ENCODE assay signal across 14 mouse cellular contexts in the genomic region with DNA sequence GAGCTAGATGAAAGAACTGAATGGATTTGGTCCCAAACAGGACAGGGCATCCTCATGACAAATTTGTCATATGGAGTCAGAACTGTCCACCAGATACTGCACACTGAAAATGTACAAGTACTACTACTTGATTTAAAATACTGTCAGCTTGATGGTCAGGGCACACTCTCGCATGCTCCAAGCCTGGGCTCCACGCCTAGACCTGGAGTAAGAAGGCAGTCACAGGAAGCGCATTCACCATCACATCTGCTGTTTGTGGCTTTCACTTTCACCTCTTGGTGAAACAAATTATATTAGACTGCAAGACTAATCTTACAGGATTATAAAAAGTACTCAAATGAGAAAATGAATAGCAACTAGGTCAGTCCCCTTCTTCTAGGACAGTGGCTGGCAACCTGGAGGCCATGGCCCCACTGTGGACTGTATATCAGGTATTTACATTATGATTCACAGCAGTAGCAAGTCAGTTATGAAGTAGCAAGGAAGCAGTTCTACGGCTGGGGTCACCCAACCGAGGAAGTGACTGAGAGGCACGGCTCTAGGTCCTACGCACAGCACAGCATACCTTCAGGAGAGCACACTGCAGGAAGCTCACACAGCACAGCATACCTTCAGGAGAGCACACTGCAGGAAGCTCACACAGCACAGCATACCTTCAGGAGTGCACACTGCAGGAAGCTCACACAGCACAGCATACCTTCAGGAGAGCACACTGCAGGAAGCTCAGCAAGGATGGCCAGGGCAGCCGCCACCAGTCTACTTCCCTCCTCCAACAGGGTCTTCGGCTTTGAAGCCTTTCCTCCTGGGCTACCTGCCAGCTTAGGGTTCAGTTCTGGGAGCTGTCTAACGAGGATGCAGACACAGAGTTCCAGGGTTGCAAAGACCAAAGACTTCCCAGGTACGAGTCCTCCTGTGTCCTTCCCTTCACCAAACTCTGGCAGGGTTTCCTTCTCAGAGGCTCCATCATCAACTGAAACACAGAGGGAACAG. TPM values are rescaled to one million over a fixed set of nuclear protein-coding genes. Genes with fewer than 3 reads are reported as not detected.
DNase-seq lines count a peak whose midpoint lies in the region; ATAC-seq and TF ChIP-seq lines count a peak whose summit lies in the region.
"Had no signal": no experiment of that assay in that cellular context is flagged by ENCODE, and none has a peak within 500 bp of the region (broad histone marks: within the 10 kb centered on the region; RNA-seq: fewer than 3 reads in every experiment).

No protein-coding gene starts in this region.

- no peaks in the 10 kb centered on the region for H3K27me3 ChIP-seq in kidney, postnatal 0 days (ENCODE audit: insufficient read depth, low read length)
- H3K27me3 ChIP-seq in stomach, embryonic 16.5 days (ENCODE audit: control insufficient read depth, insufficient read depth, low read length): no peaks in the 10 kb centered on the region
- H3K27me3 ChIP-seq in forebrain, embryonic 16.5 days (replicated peaks; ENCODE audit: control insufficient read depth, insufficient read depth, low read length): no peaks in the 10 kb centered on the region
- H3K27me3 ChIP-seq in hindbrain, embryonic 12.5 days: no peaks in the 10 kb centered on the region
- H3K27me3 ChIP-seq: forebrain, embryonic 13.5 days; neural tube, embryonic 12.5 days had no signal

- 0 out of 2 replicates have a peak overlapping the region, but pooled peaks have one; percentile 18 for H3K9ac ChIP-seq in kidney, postnatal 0 days (ENCODE audit: low read depth, low read length)
- H3K9ac ChIP-seq in stomach, embryonic 16.5 days (ENCODE audit: low read length): no peak overlapping the region
- H3K9ac ChIP-seq in forebrain, embryonic 16.5 days (replicated peaks; ENCODE audit: low read depth, low read length): no peak overlapping the region
- H3K9ac ChIP-seq in hindbrain, embryonic 12.5 days: no peak overlapping the region
- H3K9ac ChIP-seq: forebrain, embryonic 13.5 days; neural tube, embryonic 12.5 days had no signal

- WGBS in kidney, postnatal 0 days: 70% methylated on average over 11 of the region's 11 CpGs
- 75% methylated on average over 11 of the region's 11 CpGs for WGBS in stomach, embryonic 16.5 days
- 72% methylated on average over 11 of the region's 11 CpGs for WGBS in forebrain, embryonic 16.5 days
- 83% methylated on average over 11 of the region's 11 CpGs for WGBS in hindbrain, embryonic 12.5 days

- intact Hi-C loops in left cerebral cortex, postnatal 14 days (cut with DNase I): no loop called here

- H3K27ac ChIP-seq in kidney, postnatal 0 days: no peak overlapping the region
- H3K27ac ChIP-seq in stomach, embryonic 16.5 days (ENCODE audit: low read length): no peak overlapping the region; the same call in 1 of the 2 replicates
- no peak overlapping the region for H3K27ac ChIP-seq in forebrain, embryonic 16.5 days (ENCODE audit: low read length)
- no peak overlapping the region for H3K27ac ChIP-seq in hindbrain, embryonic 12.5 days
- H3K27ac ChIP-seq: embryonic facial prominence, embryonic 10.5 days; forebrain, embryonic 13.5 days; heart, embryonic 10.5 days; layer of hippocampus, adult 2 months; neural tube, embryonic 12.5 days had no signal

- H3K4me1 ChIP-seq in kidney, postnatal 0 days (replicated peaks; ENCODE audit: insufficient read depth, low read length): no peaks in the 10 kb centered on the region
- H3K4me1 ChIP-seq in stomach, embryonic 16.5 days (ENCODE audit: control insufficient read depth, insufficient read depth, low read length): no peaks in the 10 kb centered on the region
- H3K4me1 ChIP-seq in forebrain, embryonic 16.5 days (replicated peaks; ENCODE audit: control insufficient read depth, insufficient read depth, low read length): no peaks in the 10 kb centered on the region
- H3K4me1 ChIP-seq in hindbrain, embryonic 12.5 days: no peaks in the 10 kb centered on the region
- H3K4me1 ChIP-seq: embryonic facial prominence, embryonic 10.5 days; forebrain, embryonic 13.5 days; heart, embryonic 10.5 days; neural tube, embryonic 12.5 days had no signal

- TF ChIP-seq CTCF in kidney, postnatal 0 days (IDR thresholded peaks at IDR 0.05; ENCODE audit: low read depth): no peak

- DNase-seq in kidney, postnatal 0 days (ENCODE audit: low spot score): no peak
- no peak for DNase-seq in kidney, adult 18-20 months
- peak; percentile 72 for DNase-seq in CD4-positive, CD25-positive, alpha-beta regulatory T cell, adult 2 months (ENCODE audit: low read depth, low spot score)
- DNase-seq in left cerebral cortex, postnatal 14 days (ENCODE audit: low spot score in 2 of 2): no peak
- DNase-seq: cerebellum, adult 11 months had no signal

- no peak overlapping the region for H3K4me3 ChIP-seq in kidney, postnatal 0 days (replicated peaks; ENCODE audit: low read depth, low read length)
- H3K4me3 ChIP-seq in stomach, embryonic 16.5 days (replicated peaks; ENCODE audit: low read length): no peak overlapping the region
- no peak overlapping the region for H3K4me3 ChIP-seq in forebrain, embryonic 16.5 days (replicated peaks; ENCODE audit: low read length)
- H3K4me3 ChIP-seq in hindbrain, embryonic 12.5 days: no peak overlapping the region
- H3K4me3 ChIP-seq: embryonic facial prominence, embryonic 10.5 days; forebrain, embryonic 13.5 days; heart, embryonic 10.5 days; layer of hippocampus, adult 2 months; neural tube, embryonic 12.5 days had no signal

- no peaks in the 10 kb centered on the region for H3K9me3 ChIP-seq in kidney, postnatal 0 days (replicated peaks; ENCODE audit: low read length)
- no peaks in the 10 kb centered on the region for H3K9me3 ChIP-seq in stomach, embryonic 16.5 days (replicated peaks; ENCODE audit: control insufficient read depth, low read length)
- no peaks in the 10 kb centered on the region for H3K9me3 ChIP-seq in forebrain, embryonic 16.5 days (ENCODE audit: control insufficient read depth, low read length)
- no peaks in the 10 kb centered on the region for H3K9me3 ChIP-seq in hindbrain, embryonic 12.5 days (replicated peaks)
- H3K9me3 ChIP-seq: embryonic facial prominence, embryonic 10.5 days; forebrain, embryonic 13.5 days; heart, embryonic 10.5 days; neural tube, embryonic 12.5 days had no signal

- H3K4me2 ChIP-seq in kidney, postnatal 0 days (ENCODE audit: low read length): no peak overlapping the region
- H3K4me2 ChIP-seq in stomach, embryonic 16.5 days (ENCODE audit: low read depth, low read length): no peak overlapping the region
- H3K4me2 ChIP-seq in forebrain, embryonic 16.5 days (ENCODE audit: low read length): no peak overlapping the region
- H3K4me2 ChIP-seq in hindbrain, embryonic 12.5 days (replicated peaks): no peak overlapping the region
- H3K4me2 ChIP-seq: forebrain, embryonic 13.5 days; neural tube, embryonic 12.5 days had no signal

- ATAC-seq in kidney, postnatal 0 days (replicated peaks; ENCODE audit: low FRiP score, low read depth): peak; percentile 63; the same call in 1 of the 2 replicates
- peak; percentile 74 to 80 for ATAC-seq in hematopoietic stem cell, adult 5-6 weeks (replicated peaks in 1 of 2; ENCODE audit: insufficient read depth in 1 of 2, low FRiP score in 2 of 2, low TSS enrichment in 1 of 2, low read depth in 1 of 2, poor library complexity in 2 of 2, severe bottlenecking in 2 of 2)
- ATAC-seq in stomach, embryonic 16.5 days (ENCODE audit: insufficient read depth, low FRiP score): peak; percentile 14; the same call in 1 of the 2 replicates
- ATAC-seq in forebrain, embryonic 16.5 days: no peak
- ATAC-seq in hindbrain, embryonic 12.5 days (ENCODE audit: low FRiP score): no peak
- ATAC-seq: forebrain, embryonic 13.5 days had no signal

- 0 out of 2 replicates have a peak, but pooled peaks cover 20% of the 10 kb centered on the region for H3K36me3 ChIP-seq in kidney, postnatal 0 days (ENCODE audit: insufficient read depth, low read length)
- 0 out of 2 replicates have a peak, but pooled peaks cover 10% of the 10 kb centered on the region for H3K36me3 ChIP-seq in stomach, embryonic 16.5 days (ENCODE audit: control insufficient read depth, insufficient read depth, low read length)
- no peaks in the 10 kb centered on the region; the same call in 1 of the 2 replicates for H3K36me3 ChIP-seq in forebrain, embryonic 16.5 days (ENCODE audit: control insufficient read depth, insufficient read depth)
- peaks cover 29% of the 10 kb centered on the region for H3K36me3 ChIP-seq in hindbrain, embryonic 12.5 days

RNA-seq across cellular contexts. Expression of gene Hectd1, which starts 58.3 kb away (rescaled TPM):
- 28.1 and 30.9 TPM in 2 replicates for polyA plus RNA-seq in kidney, postnatal 0 days (2015; fragmentation: Nextera tagmentation; extraction: Ambion mirVana)
- total RNA-seq in hematopoietic stem cell, adult 5-6 weeks (2017): 139 and 151 TPM in 2 replicates
- polyA plus RNA-seq in stomach, embryonic 16.5 days (2015; fragmentation: Nextera tagmentation; extraction: Ambion mirVana): 36.7 and 37.4 TPM in 2 replicates
- 39.4 and 41.7 TPM in 2 replicates for polyA plus RNA-seq in forebrain, embryonic 16.5 days (2015; fragmentation: Nextera tagmentation; extraction: Ambion mirVana)
- 40.9 and 42.8 TPM in 2 replicates for polyA plus RNA-seq in hindbrain, embryonic 12.5 days (2016; fragmentation: Nextera tagmentation; extraction: Ambion mirVana)
- total RNA-seq in left cerebral cortex, postnatal 14 days (2021): 10 to 100 TPM; 83.8 to 88.8 TPM

Comparison
In these comparisons a context has a peak if more than half of its experiments do, and no peak if none do; other contexts are left out.
1. ATAC-seq: peak in kidney, postnatal 0 days (single experiment), hematopoietic stem cell, adult 5-6 weeks (2 of 2) and stomach, embryonic 16.5 days (single experiment); none in forebrain, embryonic 16.5 days (single experiment) and hindbrain, embryonic 12.5 days (single experiment).